Mouse (Mus musculus) forebrain, embryonic 10.5 days (tissue): ENCODE data around the gene Mut. TPM values are rescaled to one million over a fixed set of nuclear protein-coding genes. Genes with fewer than 3 reads are reported as not detected.
A peak's percentile ranks its signal among the peaks of the same experiment; 100 is the strongest.

Experiments used
- DNase-seq: peaks from one replicate; pipeline ENCODE4 v3.0.0-alpha.2; 2017; ENCODE audit warnings: low spot score; ENCODE audit errors: extremely low spot score
- H3K27ac ChIP-seq: fragments of 300-500 bp; sonication (generic); 2 replicates; pipeline ENCODE4 v1.5.1; 2016; ENCODE audit warnings: mild to moderate bottlenecking
- H3K27me3 ChIP-seq: fragments of 300-500 bp; sonication (generic); 2 replicates; pipeline ENCODE4 v1.6.1; 2016; ENCODE audit warnings: mild to moderate bottlenecking; ENCODE audit not compliant: poor library complexity, severe bottlenecking
- H3K36me3 ChIP-seq: fragments of 300-500 bp; sonication (generic); replicated peaks from 2 replicates; pipeline ENCODE4 v1.6.1; 2016; ENCODE audit warnings: mild to moderate bottlenecking, moderate library complexity
- H3K4me1 ChIP-seq: fragments of 300-500 bp; sonication (generic); 2 replicates; pipeline ENCODE4 v1.6.1; 2016
- H3K4me3 ChIP-seq: fragments of 300-500 bp; sonication (generic); 2 replicates; pipeline ENCODE4 v1.5.1; 2016; ENCODE audit warnings: mild to moderate bottlenecking, moderate library complexity
- H3K9me3 ChIP-seq: fragments of 300-500 bp; sonication (generic); 2 replicates; pipeline ENCODE4 v1.6.1; 2016; ENCODE audit warnings: mild to moderate bottlenecking, moderate library complexity
- WGBS: fragments of 180-500 bp; shearing (Covaris S2); methylation state at CpG from one replicate; pipeline ENCODE4 v1.1.7; 2016; 5-methylcytosine and 5-hydroxymethylcytosine counted together
- polyA plus RNA-seq: library from polyadenylated mRNA; unstranded; fragments of >200 nt; fragmentation: Nextera tagmentation; extraction: Ambion mirVana; gene quantifications from 2 replicates; pipeline ENCODE4 v1.2.1, GENCODE M21; 2016

Gene Mut
- polyA plus RNA-seq = 28.7 and 29.9 TPM in 2 replicates

GRCm38 (mm10) chr17:40934420-40935231 is at the start of gene Mut, which contains the start of gene Cenpq:
Mut (plus strand) TSS chr17:40934685.
Cenpq (minus strand) TSS chr17:40935047.
- peak within 1 kb of the TSS; percentile 73 for H3K4me3 ChIP-seq
- no peaks in the 10 kb centered on the region for H3K9me3 ChIP-seq
- WGBS = under 1% methylated on average over 50 of the region's 50 CpGs
- peak; percentile 95 for DNase-seq
- H3K4me1 ChIP-seq = peaks cover 15% of the 10 kb centered on the region
- H3K27me3 ChIP-seq = no peaks in the 10 kb centered on the region
- H3K36me3 ChIP-seq = peaks cover 33% of the 10 kb centered on the region
- H3K27ac ChIP-seq = peak within 1 kb of the TSS; percentile 90

GRCm38 (mm10) chr17:40885155-40885554 is 49.3 kb upstream of the Mut start:
- DNase-seq = no peak
- no peak overlapping the region for H3K4me3 ChIP-seq
- no peak overlapping the region for H3K27ac ChIP-seq
- H3K27me3 ChIP-seq = 0 out of 2 replicates have a peak, but pooled peaks cover 3% of the 10 kb centered on the region
- H3K4me1 ChIP-seq = peaks cover 5% of the 10 kb centered on the region; the same call in 1 of the 2 replicates
- H3K9me3 ChIP-seq = no peaks in the 10 kb centered on the region
- WGBS = 85% methylated on average over 4 of the region's 4 CpGs
- H3K36me3 ChIP-seq = no peaks in the 10 kb centered on the region

- Histone ChIP-seq H3K27me3 (no peaks in the 10 kb centered on the region), H3K9me3 (no peaks in the 10 kb centered on the region), H3K4me3 (no peak overlapping the region), H3K27ac (no peak overlapping the region), H3K36me3 (no peaks in the 10 kb centered on the region), H3K4me1 (no peaks in the 10 kb centered on the region)
- no peak for DNase-seq
- WGBS = 82% methylated on average over 4 of the region's 4 CpGs
Observed at GRCm38 (mm10) chr17:40887849-40888536, 46.5 kb upstream of the Mut start.

- H3K36me3 ChIP-seq = no peaks in the 10 kb centered on the region
- H3K4me3 ChIP-seq = no peak overlapping the region
- H3K4me1 ChIP-seq = no peaks in the 10 kb centered on the region
- no peak overlapping the region for H3K27ac ChIP-seq
- WGBS = 80% methylated on average over 1 of the region's 1 CpGs
- DNase-seq = no peak
- H3K27me3 ChIP-seq = no peaks in the 10 kb centered on the region
- no peaks in the 10 kb centered on the region for H3K9me3 ChIP-seq
Observed at GRCm38 (mm10) chr17:40896863-40897262, 37.6 kb upstream of the Mut start.

GRCm38 (mm10) chr17:40899783-40900363 is 34.6 kb upstream of the Mut start:
- no peak overlapping the region for H3K4me3 ChIP-seq
- no peak for DNase-seq
- no peaks in the 10 kb centered on the region for H3K27me3 ChIP-seq
- H3K4me1 ChIP-seq = peaks cover 11% of the 10 kb centered on the region
- H3K9me3 ChIP-seq = no peaks in the 10 kb centered on the region
- H3K36me3 ChIP-seq = no peaks in the 10 kb centered on the region
- no peak overlapping the region for H3K27ac ChIP-seq
- 40% methylated on average over 4 of the region's 4 CpGs for WGBS

- WGBS = 80% methylated on average over 4 of the region's 4 CpGs
- DNase-seq = no peak
- H3K27ac ChIP-seq = no peak overlapping the region
Observed at GRCm38 (mm10) chr17:40903345-40903744, 31.1 kb upstream of the Mut start.

GRCm38 (mm10) chr17:40904056-40904597 is 30.4 kb upstream of the Mut start:
- H3K4me3 ChIP-seq = peak overlapping the region; percentile 30; the same call in 1 of the 2 replicates
- WGBS = 11% methylated on average over 11 of the region's 11 CpGs
- no peaks in the 10 kb centered on the region for H3K27me3 ChIP-seq
- H3K36me3 ChIP-seq = no peaks in the 10 kb centered on the region
- DNase-seq = no peak
- H3K27ac ChIP-seq = no peak overlapping the region
- H3K4me1 ChIP-seq = peaks cover 12% of the 10 kb centered on the region
- no peaks in the 10 kb centered on the region for H3K9me3 ChIP-seq

More at GRCm38 (mm10) chr17:40903345-40903744, 31.1 kb upstream of the Mut start:
- Histone ChIP-seq H3K4me1 (peaks cover 12% of the 10 kb centered on the region), H3K36me3 (no peaks in the 10 kb centered on the region), H3K4me3 (no peak overlapping the region), H3K27me3 (no peaks in the 10 kb centered on the region), H3K9me3 (no peaks in the 10 kb centered on the region)

GRCm38 (mm10) chr17:40904721-40905154 is 29.7 kb upstream of the Mut start:
- WGBS = 20% methylated on average over 14 of the region's 14 CpGs
- H3K4me3 ChIP-seq = peak overlapping the region; percentile 30
- no peak for DNase-seq
- no peak overlapping the region for H3K27ac ChIP-seq
- no peaks in the 10 kb centered on the region for H3K9me3 ChIP-seq
- H3K27me3 ChIP-seq = no peaks in the 10 kb centered on the region
- H3K36me3 ChIP-seq = no peaks in the 10 kb centered on the region
- peaks cover 12% of the 10 kb centered on the region for H3K4me1 ChIP-seq

GRCm38 (mm10) chr17:40914250-40914649 is 20.2 kb upstream of the Mut start, which contains the start of gene Glyatl3:
Glyatl3 (minus strand) TSS chr17:40914350.
- Histone ChIP-seq H3K4me3 (no peak within 1 kb of the TSS), H3K27me3 (no peaks in the 10 kb centered on the region), H3K27ac (no peak within 1 kb of the TSS), H3K4me1 (no peaks in the 10 kb centered on the region), H3K36me3 (no peaks in the 10 kb centered on the region), H3K9me3 (no peaks in the 10 kb centered on the region)
- DNase-seq = no peak
- 97% methylated on average over 2 of the region's 2 CpGs for WGBS

- DNase-seq = no peak
- Histone ChIP-seq H3K4me3 (no peak overlapping the region), H3K4me1 (no peaks in the 10 kb centered on the region), H3K36me3 (no peaks in the 10 kb centered on the region), H3K27me3 (no peaks in the 10 kb centered on the region), H3K9me3 (no peaks in the 10 kb centered on the region), H3K27ac (no peak overlapping the region)
- WGBS = 100% methylated on average over 1 of the region's 2 CpGs
Observed at GRCm38 (mm10) chr17:40915499-40915898, 19.0 kb upstream of the Mut start.

GRCm38 (mm10) chr17:40933985-40934384 is 500 bp upstream of the Mut start:
- H3K4me3 ChIP-seq = peak overlapping the region; percentile 73
- peaks cover 38% of the 10 kb centered on the region for H3K36me3 ChIP-seq
- H3K27me3 ChIP-seq = no peaks in the 10 kb centered on the region
- no peak for DNase-seq
- peak overlapping the region; percentile 90 for H3K27ac ChIP-seq
- no peaks in the 10 kb centered on the region for H3K9me3 ChIP-seq
- peaks cover 15% of the 10 kb centered on the region for H3K4me1 ChIP-seq
- WGBS = 1% methylated on average over 14 of the region's 14 CpGs

GRCm38 (mm10) chr17:40948518-40948917 is 14.0 kb downstream of the Mut start:
- Histone ChIP-seq H3K27me3 (no peaks in the 10 kb centered on the region), H3K9me3 (no peaks in the 10 kb centered on the region), H3K4me3 (no peak overlapping the region), H3K4me1 (no peaks in the 10 kb centered on the region), H3K36me3 (peaks cover 43% of the 10 kb centered on the region), H3K27ac (no peak overlapping the region)
- WGBS = 94% methylated on average over 3 of the region's 3 CpGs
- no peak for DNase-seq
